Mouse (Mus musculus) G1E (cell line): ENCODE results near the gene Nbas. TPM values are rescaled to one million over a fixed set of nuclear protein-coding genes. Genes with fewer than 3 reads are reported as not detected.

Experiments used
- ATAC-seq: 2 replicates; pipeline ENCODE4 v1.8.0; 2016; ENCODE audit warnings: mild to moderate bottlenecking; ENCODE audit not compliant: insufficient number of reproducible peaks, poor library complexity, low FRiP score, severe bottlenecking; ENCODE audit errors: extremely low read depth
- DNase-seq: peaks from one replicate; pipeline ENCODE4 v3.0.0; 2012; ENCODE audit warnings: low spot score
- H3K27me3 ChIP-seq: 2 replicates; pipeline ENCODE4 v1.6.1; 2012; ENCODE audit warnings: mild to moderate bottlenecking, low read length, inconsistent platforms; ENCODE audit not compliant: insufficient read depth
- H3K36me3 ChIP-seq: replicated peaks from 2 replicates; pipeline ENCODE3; 2012; ENCODE audit warnings: mild to moderate bottlenecking, inconsistent platforms
- H3K4me1 ChIP-seq: 2 replicates; pipeline ENCODE4 v1.6.1; 2012; ENCODE audit warnings: low read depth, low read length, inconsistent platforms, mixed read lengths; ENCODE audit not compliant: insufficient read depth
- H3K4me3 ChIP-seq: 2 replicates; pipeline ENCODE4 v1.5.1; 2012; ENCODE audit warnings: low read depth, mild to moderate bottlenecking, inconsistent platforms, low read length, moderate library complexity, mixed read lengths
- H3K9me3 ChIP-seq: replicated peaks from 2 replicates; pipeline ENCODE4 v1.6.1; 2012; ENCODE audit warnings: inconsistent platforms
- CTCF ChIP-seq: IDR thresholded peaks from 2 replicates; pipeline ENCODE4 v1.5.1; 2012; ENCODE audit warnings: low read depth, low read length, inconsistent platforms, mixed read lengths
- GATA1 ChIP-seq: IDR thresholded peaks from 2 replicates; pipeline ENCODE4 v1.6.1; 2012; ENCODE audit warnings: borderline replicate concordance, low read length, inconsistent platforms, mixed read lengths
- GATA2 ChIP-seq: IDR thresholded peaks from 2 replicates; pipeline ENCODE4 v1.6.1; 2012; ENCODE audit warnings: low read depth, low read length, inconsistent platforms, borderline replicate concordance
- POLR2AphosphoS5 ChIP-seq: IDR thresholded peaks from 2 replicates; pipeline ENCODE4 v1.6.1; 2012; ENCODE audit warnings: low read depth, low read length, inconsistent platforms; ENCODE audit not compliant: insufficient replicate concordance
- TAL1 ChIP-seq: conservative IDR thresholded peaks from 2 replicates; pipeline ENCODE4 v1.6.1; 2012; ENCODE audit warnings: low read depth, low read length, inconsistent platforms, mixed read lengths
- polyA plus RNA-seq: library from polyadenylated mRNA; stranded (reverse); fragments of >175 nt; gene quantifications from 2 replicates; pipeline ENCODE4 v1.2.3, GENCODE M21; 2012
- total RNA-seq, 2 experiments: library from RNA; stranded (forward) in 1 of 2; stranded (reverse) in 1 of 2; fragments of 200-1000 nt in 1 of 2; fragments of >200 nt in 1 of 2; fragmentation: Nextera tagmentation in 1 of 2; gene quantifications; 2 replicates each; pipeline ENCODE4 v1.2.3; 2014 to 2017

Nbas gene
- total and polyA plus RNA-seq, 3 experiments = 7.0 to 37.3 (median 19.6) TPM

- Histone ChIP-seq H3K9me3 (no peaks in the 10 kb centered on the region), H3K4me3 (no peak overlapping the region), H3K4me1 (no peaks in the 10 kb centered on the region), H3K36me3 (peaks cover 50% of the 10 kb centered on the region), H3K27me3 (no peaks in the 10 kb centered on the region)
- ATAC-seq (no peak), DNase-seq (no peak)
- TF ChIP-seq TAL1 (no peak), GATA1 (no peak)
These were observed 294.8 kb downstream of the Nbas start for GRCm38 (mm10) chr12:13563646-13564289.

- H3K9me3 ChIP-seq = no peaks in the 10 kb centered on the region
- no peaks in the 10 kb centered on the region for H3K4me1 ChIP-seq
- peaks cover 50% of the 10 kb centered on the region for H3K36me3 ChIP-seq
- H3K27me3 ChIP-seq = no peaks in the 10 kb centered on the region
- H3K4me3 ChIP-seq = no peak overlapping the region
- TF ChIP-seq POLR2AphosphoS5 (no peak), CTCF (no peak), TAL1 (no peak), GATA2 (no peak), GATA1 (no peak)
- DNase-seq (no peak), ATAC-seq (no peak)
These were observed 295.4 kb downstream of the Nbas start for GRCm38 (mm10) chr12:13564330-13564729.

- H3K27me3 ChIP-seq = no peaks in the 10 kb centered on the region
- ATAC-seq (no peak), DNase-seq (no peak)
- H3K36me3 ChIP-seq = peaks cover 35% of the 10 kb centered on the region
- no peaks in the 10 kb centered on the region for H3K9me3 ChIP-seq
- no peak for TF ChIP-seq TAL1
- no peak for TF ChIP-seq POLR2AphosphoS5
- TF ChIP-seq CTCF = no peak
- no peak for TF ChIP-seq GATA1
- H3K4me1 ChIP-seq = no peaks in the 10 kb centered on the region
- H3K4me3 ChIP-seq = no peak overlapping the region
These were observed 297.5 kb downstream of the Nbas start for GRCm38 (mm10) chr12:13566421-13566820.

- H3K36me3 ChIP-seq = peaks cover 14% of the 10 kb centered on the region
- no peaks in the 10 kb centered on the region for H3K27me3 ChIP-seq
- H3K4me3 ChIP-seq = no peak overlapping the region
- TF ChIP-seq TAL1 (no peak), CTCF (no peak), GATA2 (no peak), POLR2AphosphoS5 (no peak), GATA1 (no peak)
- DNase-seq (no peak), ATAC-seq (no peak)
- H3K4me1 ChIP-seq = peaks cover 23% of the 10 kb centered on the region
- H3K9me3 ChIP-seq = 0 out of 2 replicates have a peak, but pooled peaks cover 2% of the 10 kb centered on the region
These were observed 306.2 kb downstream of the Nbas start for GRCm38 (mm10) chr12:13575158-13575557.

GRCm38 (mm10) chr12:13575605-13576600 lies 307.0 kb downstream of the Nbas start:
- no peaks in the 10 kb centered on the region for H3K27me3 ChIP-seq
- peaks cover 23% of the 10 kb centered on the region for H3K4me1 ChIP-seq
- no peak for TF ChIP-seq TAL1
- no peak for TF ChIP-seq CTCF
- no peak for TF ChIP-seq POLR2AphosphoS5
- no peak for TF ChIP-seq GATA2
- no peak for TF ChIP-seq GATA1
- DNase-seq = peak; percentile 4
- H3K36me3 ChIP-seq = peaks cover 22% of the 10 kb centered on the region
- H3K4me3 ChIP-seq = no peak overlapping the region; the same call in 1 of the 2 replicates
- 0 out of 2 replicates have a peak, but pooled peaks cover 2% of the 10 kb centered on the region for H3K9me3 ChIP-seq
- ATAC-seq = peak; percentile 73

- H3K36me3 ChIP-seq = peaks cover 28% of the 10 kb centered on the region
- H3K4me1 ChIP-seq = peaks cover 23% of the 10 kb centered on the region
- ATAC-seq (no peak), DNase-seq (no peak)
- H3K9me3 ChIP-seq = 0 out of 2 replicates have a peak, but pooled peaks cover 2% of the 10 kb centered on the region
- H3K4me3 ChIP-seq = no peak overlapping the region
- no peaks in the 10 kb centered on the region for H3K27me3 ChIP-seq
- no peak for TF ChIP-seq CTCF
- TF ChIP-seq GATA2 = no peak
- TF ChIP-seq GATA1 = no peak
- no peak for TF ChIP-seq TAL1
- TF ChIP-seq POLR2AphosphoS5 = no peak
These were observed 307.8 kb downstream of the Nbas start for GRCm38 (mm10) chr12:13576761-13577160.
